Mouse (Mus musculus): ENCODE results near the gene Tsen34. TPM values are rescaled to one million over a fixed set of nuclear protein-coding genes. Genes with fewer than 3 reads are reported as not detected.

Gene Tsen34
- total and polyA plus RNA-seq, 3 experiments: 16.0 to 21.7 TPM; not detected in 1

DNA sequence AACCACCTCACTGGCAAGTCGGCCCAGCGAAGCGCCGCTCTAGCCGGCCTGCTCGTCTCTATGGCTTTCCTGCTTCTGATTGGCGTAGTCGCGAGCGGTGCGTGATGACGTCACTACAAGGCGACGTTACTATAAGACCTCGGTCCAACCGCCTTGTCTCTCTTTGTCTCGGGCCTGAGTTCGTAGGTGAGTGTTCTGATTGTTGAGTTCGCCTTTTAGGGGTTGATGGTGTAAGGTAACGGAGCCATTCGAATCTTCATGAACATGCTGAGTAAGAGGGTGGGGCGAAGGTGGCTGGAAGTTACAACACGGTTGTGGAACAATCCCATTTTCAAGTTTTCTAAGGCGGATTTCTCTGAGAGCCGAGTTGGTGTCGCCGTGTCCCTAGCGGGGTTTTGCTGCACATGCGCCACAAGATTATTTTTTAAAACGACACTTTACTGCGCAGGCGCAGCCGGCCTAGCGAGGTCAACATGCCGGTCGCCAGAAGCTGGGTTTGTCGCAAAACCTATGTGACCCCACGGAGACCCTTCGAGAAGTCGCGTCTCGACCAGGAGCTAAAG is 11.3 kb downstream of the Tsen34 start, which contains the start of gene Rps9:
Gene Rps9 (plus strand): TSS at position 115 of the 563 bp plus-strand sequence.
- peaks cover 6 to 18% of the 10 kb centered on the region in 2 experiments for H3K36me3 ChIP-seq (ENCODE audit: control insufficient read depth in 1 of 2, insufficient read depth in 2 of 2, low read length in 2 of 2)
- no peaks in the 10 kb centered on the region for H3K9me3 ChIP-seq (replicated peaks; ENCODE audit: insufficient read depth, low read length)
- no peaks in the 10 kb centered on the region for H3K27me3 ChIP-seq (ENCODE audit: control insufficient read depth in 1 of 2, insufficient read depth in 2 of 2, low read length in 2 of 2)
- H3K27ac ChIP-seq (ENCODE audit: control insufficient read depth, low read depth, low read length): peak within 1 kb of the TSS; percentile 98
- peak within 1 kb of the TSS; percentile 73 to 99 for H3K4me3 ChIP-seq (ENCODE audit: control insufficient read depth in 1 of 2, insufficient read depth in 1 of 2, low read depth in 2 of 2, low read length in 2 of 2)
- peak; percentile 97 for DNase-seq (ENCODE audit: low read depth, low spot score)
- H3K4me1 ChIP-seq (ENCODE audit: control insufficient read depth in 1 of 2, insufficient read depth in 2 of 2, low read length in 2 of 2): peaks cover 0 to 8% of the 10 kb centered on the region in 2 experiments; a peak in 1 of 4 replicates
- TF ChIP-seq MAZ (IDR thresholded peaks at IDR 0.05; ENCODE audit: low read depth, low read length) (no peak), NELFE (IDR thresholded peaks at IDR 0.05; ENCODE audit: low read depth, low read length) (peak; percentile 100), SIN3A (IDR thresholded peaks at IDR 0.05; ENCODE audit: low read length) (peak; percentile 92), TBP (IDR thresholded peaks at IDR 0.05; ENCODE audit: low read depth, low read length) (peak; percentile 99), MYB (IDR thresholded peaks at IDR 0.05; ENCODE audit: low read depth, low read length) (peak; percentile 58; the same call in 1 of the 2 replicates), MXI1 (IDR thresholded peaks at IDR 0.05; ENCODE audit: low read depth, low read length) (0 out of 2 replicates have a peak, but pooled peaks have one; percentile 5), TCF12 (IDR thresholded peaks at IDR 0.05; ENCODE audit: low read depth, low read length) (peak; percentile 70), RCOR1 (IDR thresholded peaks at IDR 0.05; ENCODE audit: low read depth, low read length) (no peak; the same call in 1 of the 2 replicates), UBTF (IDR thresholded peaks at IDR 0.05; ENCODE audit: borderline replicate concordance, insufficient read depth, low read depth, low read length) (no peak), POLR2AphosphoS2 (IDR thresholded peaks at IDR 0.05; ENCODE audit: low read length) (peak; percentile 99), ZC3H11A (IDR thresholded peaks at IDR 0.05; ENCODE audit: low read depth, low read length) (no peak), GATA1 (IDR thresholded peaks at IDR 0.05; ENCODE audit: low read depth, low read length) (no peak), CTCF (IDR thresholded peaks at IDR 0.05 in 2 of 3, conservative IDR thresholded peaks at IDR 0.05 in 1 of 3; ENCODE audit: control insufficient read depth in 1 of 3, insufficient read depth in 1 of 3, low read depth in 2 of 3, low read length in 3 of 3, poor library complexity in 1 of 3, severe bottlenecking in 1 of 3) (no peak), BHLHE40 (IDR thresholded peaks at IDR 0.05; ENCODE audit: borderline replicate concordance, low read depth, low read length) (no peak), POLR2AphosphoS5 (IDR thresholded peaks at IDR 0.05; ENCODE audit: borderline replicate concordance, low read depth, low read length) (peak; percentile 99; the same call in 1 of the 2 replicates), NRF1 (IDR thresholded peaks at IDR 0.05; ENCODE audit: insufficient read depth, low read depth, low read length, poor library complexity, severe bottlenecking) (peak; percentile 77), POLR2A (IDR thresholded peaks at IDR 0.05; ENCODE audit: control insufficient read depth in 1 of 2, insufficient read depth in 1 of 2, low read depth in 1 of 2, low read length in 2 of 2, poor library complexity in 1 of 2) (peak; percentile 95 to 100), MAFK (IDR thresholded peaks at IDR 0.05; ENCODE audit: borderline replicate concordance, low read depth, low read length) (no peak), MYC (IDR thresholded peaks at IDR 0.05; ENCODE audit: low read depth, low read length) (no peak; the same call in 1 of the 2 replicates), ZMIZ1 (IDR thresholded peaks at IDR 0.05; ENCODE audit: low read depth, low read length) (peak; percentile 99), CHD1 (IDR thresholded peaks at IDR 0.05; ENCODE audit: low read depth, low read length) (peak; percentile 97), HCFC1 (IDR thresholded peaks at IDR 0.05; ENCODE audit: low read depth, low read length) (peak; percentile 89), ELF1 (IDR thresholded peaks at IDR 0.05; ENCODE audit: low read depth, low read length) (0 out of 2 replicates have a peak, but pooled peaks have one; percentile 44), TAL1 (IDR thresholded peaks at IDR 0.05; ENCODE audit: low read length) (no peak), KAT2A (conservative IDR thresholded peaks at IDR 0.05; ENCODE audit: low read depth, low read length) (peak; percentile 56; the same call in 1 of the 2 replicates)
- peaks cover 28% of the 10 kb centered on the region for H3K79me2 ChIP-seq (ENCODE audit: control insufficient read depth, insufficient read depth, low read length, poor library complexity)
- peak within 1 kb of the TSS; percentile 99 for H3K9ac ChIP-seq (ENCODE audit: control insufficient read depth, low read depth, low read length, poor library complexity, severe bottlenecking)

All from MEL (cell line).